Mouse (Mus musculus): ENCODE measurements around the gene Dio3. TPM values are rescaled to one million over a fixed set of nuclear protein-coding genes. Genes with fewer than 3 reads are reported as not detected.

The Dio3 gene
- polyA plus RNA-seq, 1 experiment, result 0.04 TPM

DNA sequence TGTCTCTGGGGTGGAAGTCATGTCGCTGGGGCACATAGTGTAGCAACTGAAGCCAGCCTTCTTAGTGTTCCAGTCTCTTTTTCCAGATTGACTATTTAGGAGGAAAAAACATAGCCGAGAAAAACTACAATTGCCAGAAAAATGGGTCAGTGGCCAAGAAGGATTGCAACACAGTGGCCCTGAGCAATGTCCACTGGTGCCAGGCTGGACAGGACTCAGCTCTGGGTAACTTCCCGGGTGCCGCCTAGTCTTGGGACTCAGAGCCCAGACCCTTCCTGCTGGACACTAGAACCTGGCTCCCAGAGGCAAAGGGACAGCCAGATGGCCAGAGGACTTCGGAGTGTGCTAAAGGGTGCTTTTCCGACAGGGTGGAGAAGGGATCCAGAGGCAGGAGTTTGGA, 34.3 kb upstream of the Dio3 start:
- no peaks in the 10 kb centered on the region for H3K4me1 ChIP-seq (ENCODE audit: control insufficient read depth, insufficient read depth, insufficient read length)
- no peak overlapping the region for H3K27ac ChIP-seq (ENCODE audit: insufficient read depth, low read length)
- WGBS, result 75% methylated on average over 6 of the region's 6 CpGs
- H3K27me3 ChIP-seq (ENCODE audit: control insufficient read depth, insufficient read depth, low read length), result no peaks in the 10 kb centered on the region
- H3K36me3 ChIP-seq (ENCODE audit: control insufficient read depth, insufficient read depth, low read length), result no peaks in the 10 kb centered on the region
- no peak for DNase-seq (ENCODE audit: low read depth in 1 of 2, low spot score in 2 of 2)
- TF ChIP-seq POLR2A (IDR thresholded peaks at IDR 0.05; ENCODE audit: low read depth, low read length) (no peak), CTCF (IDR thresholded peaks at IDR 0.05; ENCODE audit: extremely low read depth, insufficient read depth, insufficient read length, insufficient replicate concordance) (no peak)
- no peak overlapping the region for H3K4me3 ChIP-seq (ENCODE audit: extremely low read depth, insufficient read depth, insufficient read length)

DNA sequence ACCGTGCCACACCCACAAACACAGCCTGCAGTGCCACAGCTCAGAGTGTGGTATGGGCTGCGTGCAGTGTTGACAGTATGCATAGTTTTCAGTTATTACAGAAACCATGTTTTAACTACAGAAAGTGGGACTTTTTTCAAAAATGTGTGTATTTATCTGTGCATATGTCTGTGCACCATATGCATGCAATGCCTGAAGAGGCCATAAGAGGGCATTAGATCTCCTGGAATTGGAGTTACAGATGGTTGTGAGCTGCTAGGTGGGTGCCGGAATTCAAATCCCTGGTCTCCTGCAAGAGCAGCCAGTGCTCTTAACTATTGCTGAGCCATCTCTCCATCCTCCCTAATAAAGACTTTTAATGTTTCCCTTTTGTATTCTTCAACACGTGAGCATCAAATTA, 33.4 kb upstream of the Dio3 start:
- Histone ChIP-seq H3K27me3 (ENCODE audit: control insufficient read depth, insufficient read depth, low read length) (no peaks in the 10 kb centered on the region), H3K4me3 (ENCODE audit: extremely low read depth, insufficient read depth, insufficient read length) (no peak overlapping the region), H3K27ac (ENCODE audit: insufficient read depth, low read length) (no peak overlapping the region), H3K36me3 (ENCODE audit: control insufficient read depth, insufficient read depth, low read length) (no peaks in the 10 kb centered on the region), H3K4me1 (ENCODE audit: control insufficient read depth, insufficient read depth, insufficient read length) (no peaks in the 10 kb centered on the region)
- WGBS, result 88% methylated on average over 4 of the region's 4 CpGs
- TF ChIP-seq POLR2A (IDR thresholded peaks at IDR 0.05; ENCODE audit: low read depth, low read length) (no peak), CTCF (IDR thresholded peaks at IDR 0.05; ENCODE audit: extremely low read depth, insufficient read depth, insufficient read length, insufficient replicate concordance) (no peak)
- no peak for DNase-seq (ENCODE audit: low read depth in 1 of 2, low spot score in 2 of 2)

DNA sequence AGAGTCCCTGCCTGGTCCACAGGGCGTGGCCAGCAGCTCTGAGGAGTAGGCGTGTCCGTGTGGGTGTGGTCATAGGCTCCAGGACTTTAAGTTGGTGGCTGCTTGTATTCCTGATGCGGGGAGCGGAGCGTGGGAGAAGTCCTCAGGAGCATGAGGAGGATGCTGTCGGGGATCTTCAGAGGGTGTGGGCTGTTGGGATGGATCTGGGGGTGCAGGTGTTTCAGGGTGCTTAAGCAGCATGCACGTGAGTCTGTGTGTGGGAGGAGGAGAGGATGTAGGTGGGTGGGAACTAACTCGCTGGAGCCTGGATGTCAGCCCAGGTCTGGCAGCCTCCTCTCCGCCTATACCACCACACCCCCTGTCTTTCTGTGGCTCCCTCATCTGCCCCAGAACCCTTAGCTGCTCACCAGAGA, 26.7 kb upstream of the Dio3 start:
- no peak for DNase-seq (ENCODE audit: low read depth in 1 of 2, low spot score in 2 of 2)
- H3K4me3 ChIP-seq (ENCODE audit: extremely low read depth, insufficient read depth, insufficient read length), result no peak overlapping the region
- no peaks in the 10 kb centered on the region for H3K4me1 ChIP-seq (ENCODE audit: control insufficient read depth, insufficient read depth, insufficient read length)
- no peaks in the 10 kb centered on the region for H3K36me3 ChIP-seq (ENCODE audit: control insufficient read depth, insufficient read depth, low read length)
- no peak overlapping the region for H3K27ac ChIP-seq (ENCODE audit: insufficient read depth, low read length)
- no peak for TF ChIP-seq CTCF (IDR thresholded peaks at IDR 0.05; ENCODE audit: extremely low read depth, insufficient read depth, insufficient read length, insufficient replicate concordance)
- H3K27me3 ChIP-seq (ENCODE audit: control insufficient read depth, insufficient read depth, low read length), result no peaks in the 10 kb centered on the region
- 24% methylated on average over 10 of the region's 10 CpGs for WGBS

DNA sequence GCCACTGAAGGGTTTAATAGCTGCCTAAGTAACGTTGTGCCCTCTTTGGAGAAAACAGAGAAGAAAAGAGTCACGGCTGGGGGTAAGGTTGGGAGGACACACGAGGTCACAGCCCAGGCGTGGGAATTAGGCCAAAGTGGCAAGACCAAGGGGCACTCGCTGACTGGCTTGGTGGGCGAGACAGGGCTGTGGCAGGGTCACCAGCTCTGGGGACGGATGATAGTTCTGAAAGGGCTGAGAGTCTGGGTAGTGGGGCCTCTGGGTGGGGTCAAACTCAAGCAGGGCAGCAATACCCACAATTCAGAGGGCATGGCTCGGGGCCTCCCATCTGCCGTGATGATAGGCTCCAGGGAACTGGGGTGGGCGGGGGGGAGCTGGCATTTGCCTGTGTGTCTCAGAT, 23.1 kb upstream of the Dio3 start:
- Histone ChIP-seq H3K36me3 (ENCODE audit: control insufficient read depth, insufficient read depth, low read length) (no peaks in the 10 kb centered on the region), H3K27ac (ENCODE audit: insufficient read depth, low read length) (no peak overlapping the region), H3K4me3 (ENCODE audit: extremely low read depth, insufficient read depth, insufficient read length) (no peak overlapping the region), H3K27me3 (ENCODE audit: control insufficient read depth, insufficient read depth, low read length) (no peaks in the 10 kb centered on the region), H3K4me1 (ENCODE audit: control insufficient read depth, insufficient read depth, insufficient read length) (no peaks in the 10 kb centered on the region)
- no peak for TF ChIP-seq POLR2A (IDR thresholded peaks at IDR 0.05; ENCODE audit: low read depth, low read length)
- TF ChIP-seq CTCF (IDR thresholded peaks at IDR 0.05; ENCODE audit: extremely low read depth, insufficient read depth, insufficient read length, insufficient replicate concordance), result no peak
- whole genome bisulfite sequencing, result 79% methylated on average over 10 of the region's 10 CpGs
- DNase-seq (ENCODE audit: low read depth in 1 of 2, low spot score in 2 of 2), result no peak

DNA sequence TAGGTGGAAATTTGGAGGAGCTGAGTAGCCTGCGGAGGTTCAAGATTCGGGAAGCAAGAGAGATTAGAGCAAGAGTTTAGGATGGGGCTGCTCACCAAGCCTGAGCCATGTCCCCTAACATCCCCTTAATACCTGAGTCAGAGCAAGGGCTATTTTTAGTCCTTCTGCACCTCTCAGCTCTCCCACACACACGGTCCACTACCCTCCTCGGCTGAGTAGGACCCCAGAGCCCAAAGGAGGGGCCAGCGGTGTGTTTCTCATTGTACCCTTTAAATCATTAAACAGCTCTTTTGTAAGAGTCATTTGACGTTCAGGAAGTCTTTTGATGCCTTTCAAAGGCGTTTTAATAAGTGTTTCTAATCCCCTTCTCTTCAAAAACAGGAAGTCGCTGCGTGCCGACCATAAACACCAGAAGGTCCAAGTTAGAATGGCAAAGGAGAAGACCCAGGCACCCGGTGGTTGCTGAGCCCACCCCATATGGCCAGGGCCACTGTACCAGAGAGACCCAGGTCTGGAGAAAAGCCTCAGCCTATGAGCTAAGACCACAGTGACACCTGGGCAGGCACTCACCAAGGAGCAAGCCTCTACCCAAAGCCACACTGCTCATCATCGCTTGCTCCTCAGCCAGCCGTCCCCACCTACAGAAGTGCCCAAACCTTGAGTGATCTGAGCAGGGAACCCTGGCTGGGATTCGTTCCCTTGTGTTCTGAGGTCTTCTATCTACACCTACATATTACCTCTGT, 22.2 kb upstream of the Dio3 start:
- H3K27me3 ChIP-seq (ENCODE audit: control insufficient read depth, insufficient read depth, low read length), result no peaks in the 10 kb centered on the region
- DNase-seq (ENCODE audit: low read depth in 1 of 2, low spot score in 2 of 2), result no peak
- H3K4me3 ChIP-seq (ENCODE audit: extremely low read depth, insufficient read depth, insufficient read length), result no peak overlapping the region
- TF ChIP-seq POLR2A (IDR thresholded peaks at IDR 0.05; ENCODE audit: low read depth, low read length), result no peak
- TF ChIP-seq CTCF (IDR thresholded peaks at IDR 0.05; ENCODE audit: extremely low read depth, insufficient read depth, insufficient read length, insufficient replicate concordance), result no peak
- H3K4me1 ChIP-seq (ENCODE audit: control insufficient read depth, insufficient read depth, insufficient read length), result no peaks in the 10 kb centered on the region
- no peak overlapping the region for H3K27ac ChIP-seq (ENCODE audit: insufficient read depth, low read length)
- 30% methylated on average over 14 of the region's 14 CpGs for WGBS
- H3K36me3 ChIP-seq (ENCODE audit: control insufficient read depth, insufficient read depth, low read length), result no peaks in the 10 kb centered on the region

DNA sequence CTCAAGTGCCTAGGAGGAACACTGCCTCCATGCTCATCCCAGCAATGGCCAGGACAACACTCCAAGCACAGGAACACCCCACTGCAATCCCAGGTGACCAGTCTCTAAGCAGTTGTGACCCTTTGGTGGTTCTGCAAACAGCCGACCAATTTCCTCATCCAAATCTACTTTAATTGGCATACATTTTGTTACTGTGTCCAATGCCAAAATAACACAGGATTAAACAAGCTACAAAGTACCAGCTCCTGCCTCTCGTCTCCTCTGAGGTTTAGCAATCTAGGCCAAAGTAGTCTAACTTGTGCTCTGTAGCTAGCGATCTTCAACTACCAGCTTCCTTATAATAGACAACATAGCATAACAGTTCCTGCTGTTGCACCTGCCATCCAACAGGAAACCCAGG, 10.6 kb upstream of the Dio3 start:
- no peak overlapping the region for H3K4me3 ChIP-seq (ENCODE audit: extremely low read depth, insufficient read depth, insufficient read length)
- 80% methylated on average over 3 of the region's 3 CpGs for WGBS
- no peak overlapping the region for H3K27ac ChIP-seq (ENCODE audit: insufficient read depth, low read length)
- TF ChIP-seq POLR2A (IDR thresholded peaks at IDR 0.05; ENCODE audit: low read depth, low read length) (no peak), CTCF (IDR thresholded peaks at IDR 0.05; ENCODE audit: extremely low read depth, insufficient read depth, insufficient read length, insufficient replicate concordance) (no peak)
- H3K36me3 ChIP-seq (ENCODE audit: control insufficient read depth, insufficient read depth, low read length), result no peaks in the 10 kb centered on the region
- no peak for DNase-seq (ENCODE audit: low read depth in 1 of 2, low spot score in 2 of 2)
- H3K27me3 ChIP-seq (ENCODE audit: control insufficient read depth, insufficient read depth, low read length), result no peaks in the 10 kb centered on the region
- H3K4me1 ChIP-seq (ENCODE audit: control insufficient read depth, insufficient read depth, insufficient read length), result no peaks in the 10 kb centered on the region

DNA sequence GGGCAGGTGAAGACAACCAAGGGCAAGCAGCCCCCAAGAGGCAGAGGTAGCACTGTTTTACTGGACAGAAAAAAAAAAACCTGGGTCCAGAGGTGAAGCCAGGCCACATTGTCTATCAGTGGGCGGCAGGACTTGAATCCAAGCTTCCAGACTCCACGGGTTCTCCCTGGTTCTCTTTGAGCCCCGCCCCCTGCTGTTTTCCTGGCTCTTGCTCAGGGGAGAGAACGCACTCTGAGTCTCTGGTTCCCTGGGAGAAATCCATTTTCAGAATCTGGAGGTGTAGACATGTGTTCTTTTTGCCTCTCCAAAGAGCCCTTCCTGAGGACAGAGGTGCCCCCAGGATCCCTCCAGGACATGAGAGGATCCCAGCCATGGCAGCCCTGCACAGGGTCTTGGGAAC, 9.2 kb upstream of the Dio3 start:
- whole genome bisulfite sequencing, result 80% methylated on average over 4 of the region's 4 CpGs
- H3K36me3 ChIP-seq (ENCODE audit: control insufficient read depth, insufficient read depth, low read length), result no peaks in the 10 kb centered on the region
- H3K27me3 ChIP-seq (ENCODE audit: control insufficient read depth, insufficient read depth, low read length), result no peaks in the 10 kb centered on the region
- no peak overlapping the region for H3K27ac ChIP-seq (ENCODE audit: insufficient read depth, low read length)
- H3K4me3 ChIP-seq (ENCODE audit: extremely low read depth, insufficient read depth, insufficient read length), result no peak overlapping the region
- no peaks in the 10 kb centered on the region for H3K4me1 ChIP-seq (ENCODE audit: control insufficient read depth, insufficient read depth, insufficient read length)
- DNase-seq (ENCODE audit: low read depth in 1 of 2, low spot score in 2 of 2), result no peak
- TF ChIP-seq POLR2A (IDR thresholded peaks at IDR 0.05; ENCODE audit: low read depth, low read length) (no peak), CTCF (IDR thresholded peaks at IDR 0.05; ENCODE audit: extremely low read depth, insufficient read depth, insufficient read length, insufficient replicate concordance) (no peak)

Measured in spleen, adult 2 months (tissue).